Mouse (Mus musculus) liver, postnatal 0 days (tissue): ENCODE data around the gene Zfp105. TPM values are rescaled to one million over a fixed set of nuclear protein-coding genes. Genes with fewer than 3 reads are reported as not detected.
A peak's percentile ranks its signal among the peaks of the same experiment; 100 is the strongest.

Experiments used
- ATAC-seq: fragments of 200-750 bp; cut with Nextera tagmentation; 2 replicates; pipeline ENCODE4 v1.8.0; 2017; ENCODE audit warnings: mild to moderate bottlenecking, moderate library complexity
- DNase-seq: peaks from one replicate; pipeline ENCODE4 v3.0.0-alpha.2; 2016
- H3K27ac ChIP-seq: fragments of 300-500 bp; sonication (generic); 2 replicates; pipeline ENCODE4 v1.5.1; 2014; ENCODE audit warnings: antibody characterized with exemption, moderate library complexity, mild to moderate bottlenecking, low read depth
- H3K27me3 ChIP-seq: fragments of 300-500 bp; sonication (generic); 2 replicates; pipeline ENCODE4 v1.6.1; 2014; ENCODE audit warnings: low read length, control low read depth, mixed read lengths; ENCODE audit not compliant: insufficient read depth
- H3K36me3 ChIP-seq: fragments of 300-500 bp; sonication (generic); replicated peaks from 2 replicates; pipeline ENCODE4 v1.6.1; 2014; ENCODE audit warnings: mild to moderate bottlenecking, control low read depth, low read length, moderate library complexity, mixed read lengths; ENCODE audit not compliant: insufficient read depth
- H3K4me1 ChIP-seq: fragments of 300-500 bp; sonication (generic); 2 replicates; pipeline ENCODE4 v1.6.1; 2014; ENCODE audit warnings: antibody characterized with exemption, mild to moderate bottlenecking, control low read depth; ENCODE audit not compliant: insufficient read depth
- H3K4me2 ChIP-seq: fragments of 300-500 bp; sonication (generic); 2 replicates; pipeline ENCODE4 v1.6.1; 2014; ENCODE audit warnings: low read depth, mild to moderate bottlenecking, low read length, moderate library complexity, mixed read lengths
- H3K4me3 ChIP-seq: fragments of 300-500 bp; sonication (generic); 2 replicates; pipeline ENCODE4 v1.5.1; 2014; ENCODE audit warnings: low read depth, low read length
- H3K9ac ChIP-seq: fragments of 300-500 bp; sonication (generic); replicated peaks from 2 replicates; pipeline ENCODE4 v1.6.1; 2014; ENCODE audit warnings: mild to moderate bottlenecking, moderate library complexity
- H3K9me3 ChIP-seq: fragments of 300-500 bp; sonication (generic); 2 replicates; pipeline ENCODE4 v1.6.1; 2016; ENCODE audit warnings: mild to moderate bottlenecking, control low read depth, low read length, mixed read lengths
- CTCF ChIP-seq: sonication (generic); IDR thresholded peaks from 2 replicates; pipeline ENCODE4 v1.5.1; 2016; ENCODE audit warnings: antibody characterized with exemption, low read depth
- EP300 ChIP-seq: IDR thresholded peaks from 2 replicates; pipeline ENCODE4 v1.6.1; 2016; ENCODE audit warnings: antibody characterized with exemption, low read depth, mild to moderate bottlenecking
- WGBS: fragments of 180-500 bp; shearing (Covaris S2); extraction: QIAGEN DNeasy Blood & Tissue Kit; methylation state at CpG from one replicate; pipeline ENCODE4 v1.1.7; 2014; ENCODE audit not compliant: insufficient replicate concordance; 5-methylcytosine and 5-hydroxymethylcytosine counted together
- polyA plus RNA-seq: library from polyadenylated mRNA; unstranded; fragments of >200 nt; fragmentation: Nextera tagmentation; extraction: Ambion mirVana; gene quantifications from 2 replicates; pipeline ENCODE4 v1.2.1, GENCODE M21; 2015

Gene Zfp105
- polyA plus RNA-seq, 1 experiment from 2014 or later, result 2.0 TPM

GRCm38 (mm10) chr9:122902717-122903535 lies 19.9 kb upstream of the Zfp105 start:
- TF ChIP-seq EP300 (no peak), CTCF (no peak)
- ATAC-seq, result peak; percentile 67
- H3K4me1 ChIP-seq, result peaks cover 4% of the 10 kb centered on the region; the same call in 1 of the 2 replicates
- H3K36me3 ChIP-seq, result no peaks in the 10 kb centered on the region
- 20% methylated on average over 32 of the region's 32 CpGs for WGBS
- 0 out of 2 replicates have a peak, but pooled peaks cover 3% of the 10 kb centered on the region for H3K27me3 ChIP-seq
- H3K4me2 ChIP-seq, result peak overlapping the region; percentile 63
- H3K9me3 ChIP-seq, result no peaks in the 10 kb centered on the region
- no peak overlapping the region for H3K27ac ChIP-seq
- DNase-seq, result peak; percentile 43
- H3K4me3 ChIP-seq, result peak overlapping the region; percentile 37
- H3K9ac ChIP-seq, result 0 out of 2 replicates have a peak overlapping the region, but pooled peaks have one; percentile 34

- TF ChIP-seq EP300 (no peak), CTCF (no peak)
- Histone ChIP-seq H3K9me3 (no peaks in the 10 kb centered on the region), H3K4me1 (0 out of 2 replicates have a peak, but pooled peaks cover 4% of the 10 kb centered on the region), H3K27ac (no peak overlapping the region), H3K4me3 (peak overlapping the region; percentile 56; the same call in 1 of the 2 replicates), H3K4me2 (peak overlapping the region; percentile 80), H3K36me3 (peaks cover 8% of the 10 kb centered on the region; the same call in 1 of the 2 replicates), H3K9ac (no peak overlapping the region), H3K27me3 (no peaks in the 10 kb centered on the region)
- DNase-seq (no peak), ATAC-seq (no peak)
- 31% methylated on average over 3 of the region's 3 CpGs for WGBS
Observed at GRCm38 (mm10) chr9:122922436-122922835, 436 bp upstream of the Zfp105 start.

- ATAC-seq, result no peak
- Histone ChIP-seq H3K9ac (no peak overlapping the region), H3K4me2 (no peak overlapping the region), H3K9me3 (no peaks in the 10 kb centered on the region; the same call in 1 of the 2 replicates), H3K27me3 (no peaks in the 10 kb centered on the region), H3K27ac (no peak overlapping the region), H3K36me3 (peaks cover 33% of the 10 kb centered on the region), H3K4me3 (no peak overlapping the region), H3K4me1 (no peaks in the 10 kb centered on the region)
- no peak for DNase-seq
- WGBS, result 68% methylated on average over 3 of the region's 3 CpGs
- no peak for TF ChIP-seq CTCF
- TF ChIP-seq EP300, result no peak
Observed at GRCm38 (mm10) chr9:122928915-122929314, 6.0 kb downstream of the Zfp105 start.

- WGBS, result under 1% methylated on average over 64 of the region's 64 CpGs
- peaks cover 2% of the 10 kb centered on the region for H3K36me3 ChIP-seq
- peak within 1 kb of the TSS; percentile 97 for H3K9ac ChIP-seq
- peaks cover 6% of the 10 kb centered on the region for H3K4me1 ChIP-seq
- TF ChIP-seq EP300 (0 out of 2 replicates have a peak, but pooled peaks have one; percentile 16), CTCF (peak; percentile 36)
- H3K4me2 ChIP-seq, result peak within 1 kb of the TSS; percentile 80
- ATAC-seq (peak; percentile 97), DNase-seq (peak; percentile 95)
- peak within 1 kb of the TSS; percentile 99 for H3K4me3 ChIP-seq
- no peaks in the 10 kb centered on the region for H3K9me3 ChIP-seq
- H3K27ac ChIP-seq, result peak within 1 kb of the TSS; percentile 90
- H3K27me3 ChIP-seq, result no peaks in the 10 kb centered on the region
Observed at GRCm38 (mm10) chr9:122950643-122951475, 28.0 kb downstream of the Zfp105 start, which contains the start of the genes 1110059G10Rik and Kif15. 1110059G10Rik (minus strand) TSS chr9:122951000. Kif15 (plus strand) TSS chr9:122951046.

Other genes starting within 250 kb of the Zfp105 start
- gene Topaz1, start 175.7 kb upstream of the Zfp105 start, polyA plus RNA-seq, result not detected in 2 replicates
- gene Tcaim, start 117.5 kb upstream of the Zfp105 start, polyA plus RNA-seq, result 3.7 and 4.4 TPM in 2 replicates
- not detected in 2 replicates for gene Gm35549, start 79.0 kb upstream of the Zfp105 start, polyA plus RNA-seq
- 8.5 and 9.4 TPM in 2 replicates for gene Zfp445, start 57.1 kb upstream of the Zfp105 start, polyA plus RNA-seq
- 1.2 and 1.5 TPM in 2 replicates for gene Zkscan7, start 37.4 kb upstream of the Zfp105 start, polyA plus RNA-seq
- gene 1110059G10Rik, start 27.9 kb downstream of the Zfp105 start, polyA plus RNA-seq, result 18.7 and 20.6 TPM in 2 replicates
- 14.4 TPM in 2 replicates for gene Kif15, start 28.0 kb downstream of the Zfp105 start, polyA plus RNA-seq
- 13.7 and 14.8 TPM in 2 replicates for gene Tmem42, start 98.3 kb downstream of the Zfp105 start, polyA plus RNA-seq
- 0.13 and 0.15 TPM in 2 replicates for gene Tgm4, start 111.7 kb downstream of the Zfp105 start, polyA plus RNA-seq
- gene Zdhhc3, start 190.1 kb downstream of the Zfp105 start, polyA plus RNA-seq, result 17.8 and 19.1 TPM in 2 replicates
- gene Exosc7, start 190.1 kb downstream of the Zfp105 start, polyA plus RNA-seq, result 48.8 and 52.1 TPM in 2 replicates
- 0.28 TPM in 1 of 2 replicates, not detected in the other for gene Clec3b, start 227.9 kb downstream of the Zfp105 start, polyA plus RNA-seq